Mouse (Mus musculus) cerebellum, adult 11-12 months (tissue): ENCODE measurements at regions not wholly inside any gene's neighbourhood (a gene's known extent, or its start where the extent isn't known, plus 50 kb on each side); places are given as distances from the start of the nearest gene placed in this dataset.

Source experiments
- DNase-seq: peaks from one replicate; pipeline ENCODE4 v3.0.0; 2022

- no peak for DNase-seq
Observed at GRCm38 (mm10) chrX:142552196-142552595, 129.0 kb upstream of the Tmem164 start.

- peak; percentile 13 for DNase-seq
Observed at GRCm38 (mm10) chrX:142554161-142554560, 127.0 kb upstream of the Tmem164 start.

GRCm38 (mm10) chrX:142557496-142557895, 123.7 kb upstream of the Tmem164 start:
- no peak for DNase-seq

GRCm38 (mm10) chrX:142560209-142560912, 120.8 kb upstream of the Tmem164 start:
- DNase-seq = no peak

- no peak for DNase-seq
Observed at GRCm38 (mm10) chrX:142561788-142562187, 119.4 kb upstream of the Tmem164 start.

- DNase-seq = no peak
Observed at GRCm38 (mm10) chrX:142564186-142564585, 117.0 kb upstream of the Tmem164 start.

- DNase-seq = no peak
Observed at GRCm38 (mm10) chrX:142571772-142572171, 109.4 kb upstream of the Tmem164 start.

- no peak for DNase-seq
Observed at GRCm38 (mm10) chrX:142574022-142574421, 107.2 kb upstream of the Tmem164 start.

- DNase-seq = no peak
Observed at GRCm38 (mm10) chrX:142574945-142575710, 106.1 kb upstream of the Tmem164 start.

- DNase-seq = no peak
Observed at GRCm38 (mm10) chrX:142576127-142576526, 105.1 kb upstream of the Tmem164 start.

GRCm38 (mm10) chrX:142577449-142578081, 103.6 kb upstream of the Tmem164 start:
- no peak for DNase-seq

GRCm38 (mm10) chrX:142585281-142585680, 95.9 kb upstream of the Tmem164 start:
- no peak for DNase-seq

- DNase-seq = no peak
Observed at GRCm38 (mm10) chrX:142599377-142599776, 81.8 kb upstream of the Tmem164 start.

GRCm38 (mm10) chrX:142600782-142601181, 80.4 kb upstream of the Tmem164 start:
- no peak for DNase-seq

GRCm38 (mm10) chrX:142605088-142605487, 76.1 kb upstream of the Tmem164 start:
- no peak for DNase-seq

GRCm38 (mm10) chrX:142606595-142607205, 74.5 kb upstream of the Tmem164 start:
- DNase-seq = peak; percentile 66

- DNase-seq = no peak
Observed at GRCm38 (mm10) chrX:142616189-142616872, 64.9 kb upstream of the Tmem164 start.

- no peak for DNase-seq
Observed at GRCm38 (mm10) chrX:142618389-142618788, 62.8 kb upstream of the Tmem164 start.

- DNase-seq = no peak
Observed at GRCm38 (mm10) chrX:142623359-142623758, 57.8 kb upstream of the Tmem164 start.

GRCm38 (mm10) chrX:142623882-142624281, 57.3 kb upstream of the Tmem164 start:
- DNase-seq = no peak
